Mouse (Mus musculus) CH12.LX (cell line): ENCODE data around the gene Gm20547.

ENCODE experiments used
- E2F4 ChIP-seq: IDR thresholded peaks from 2 replicates; pipeline ENCODE4 v1.6.1; 2011; ENCODE audit warnings: low read depth, low read length, improper control_type of control experiment; ENCODE audit not compliant: insufficient replicate concordance
- ETS1 ChIP-seq: conservative IDR thresholded peaks from 2 replicates; pipeline ENCODE4 v1.6.1; 2012; ENCODE audit warnings: low read depth, mild to moderate bottlenecking, inconsistent platforms, low read length, improper control_type of control experiment, moderate library complexity
- IRF4 ChIP-seq: IDR thresholded peaks from 2 replicates; pipeline ENCODE4 v1.6.1; 2014; ENCODE audit warnings: low read depth, mild to moderate bottlenecking, inconsistent platforms, low read length, improper control_type of control experiment
- MAFK ChIP-seq: IDR thresholded peaks from 2 replicates; pipeline ENCODE4 v1.6.1; 2011; ENCODE audit warnings: low read length, improper control_type of control experiment; ENCODE audit not compliant: insufficient replicate concordance
- MYC ChIP-seq: IDR thresholded peaks from 2 replicates; pipeline ENCODE4 v1.6.1; 2011; ENCODE audit warnings: low read depth, mild to moderate bottlenecking, improper control_type of control experiment, low read length
- POLR2A ChIP-seq: IDR thresholded peaks from 2 replicates; pipeline ENCODE4 v1.6.1; 2011; ENCODE audit warnings: low read depth, mild to moderate bottlenecking, improper control_type of control experiment, low read length
- SIN3A ChIP-seq: IDR thresholded peaks from 2 replicates; pipeline ENCODE4 v1.6.1; 2012; ENCODE audit warnings: low read length, improper control_type of control experiment, inconsistent platforms
- USF1 ChIP-seq: IDR thresholded peaks from 2 replicates; pipeline ENCODE4 v1.6.1; 2014; ENCODE audit warnings: low read depth, mild to moderate bottlenecking, inconsistent platforms, low read length, improper control_type of control experiment

DNA sequence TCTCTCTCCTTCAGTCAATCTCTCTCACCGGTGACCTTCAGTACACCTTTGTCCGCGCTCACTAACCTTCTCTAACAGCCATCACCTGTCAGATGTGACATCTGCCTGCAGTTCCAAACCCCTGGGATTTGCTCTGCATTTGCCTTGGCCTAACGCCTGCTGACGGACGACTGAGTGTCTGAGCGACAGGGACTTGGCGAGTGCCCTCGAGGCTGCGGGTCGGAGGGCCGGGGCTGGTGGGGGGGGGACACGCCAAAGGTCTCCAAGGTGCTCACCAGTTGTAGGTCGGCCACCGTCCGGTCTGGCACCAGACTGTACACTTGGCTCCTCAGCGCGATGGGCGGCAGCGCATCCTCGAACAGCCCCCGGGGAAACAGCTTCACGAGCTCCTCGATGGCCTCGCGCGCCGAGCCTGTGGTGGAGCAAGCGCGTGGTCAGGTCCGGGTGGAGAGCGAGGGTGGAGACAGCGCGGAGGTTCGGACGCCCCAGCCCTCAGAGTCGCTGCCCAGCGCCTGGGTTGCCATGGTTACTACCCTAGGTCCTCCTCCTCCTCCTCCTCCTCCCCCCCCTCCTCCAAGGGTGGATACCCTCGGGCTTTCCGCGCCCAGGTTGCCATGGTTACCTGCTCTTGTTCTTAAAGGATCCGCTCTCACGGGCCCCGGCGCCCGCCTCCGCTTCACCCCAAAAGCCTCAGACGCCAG, 45.5 kb downstream of the Gm20547 start:
- TF ChIP-seq IRF4 (no peak), E2F4 (no peak), SIN3A (no peak), USF1 (no peak), POLR2A (no peak), ETS1 (no peak), MAFK (no peak), MYC (no peak)
